Mouse (Mus musculus): ENCODE measurements around the gene Sgo1.

The Sgo1 gene

GRCm38 (mm10) chr17:53688877-53689802 is at the start of gene Sgo1:
Gene Sgo1, minus strand, starts transcription at chr17:53689333.
- no peak; the same call in 1 of the 2 replicates for TF ChIP-seq GATA4 (IDR thresholded peaks at IDR 0.05; ENCODE audit: insufficient replicate concordance, low read length)

GRCm38 (mm10) chr17:53718474-53718873 is 29.3 kb upstream of the Sgo1 start:
- no peak for TF ChIP-seq GATA4 (IDR thresholded peaks at IDR 0.05; ENCODE audit: insufficient replicate concordance, low read length)

GRCm38 (mm10) chr17:53714453-53714852 is 25.3 kb upstream of the Sgo1 start:
- TF ChIP-seq GATA4 (IDR thresholded peaks at IDR 0.05; ENCODE audit: insufficient replicate concordance, low read length), result no peak

- TF ChIP-seq GATA4 (IDR thresholded peaks at IDR 0.05; ENCODE audit: insufficient replicate concordance, low read length), result no peak
Observed at GRCm38 (mm10) chr17:53694039-53694438, 4.9 kb upstream of the Sgo1 start.

DNA sequence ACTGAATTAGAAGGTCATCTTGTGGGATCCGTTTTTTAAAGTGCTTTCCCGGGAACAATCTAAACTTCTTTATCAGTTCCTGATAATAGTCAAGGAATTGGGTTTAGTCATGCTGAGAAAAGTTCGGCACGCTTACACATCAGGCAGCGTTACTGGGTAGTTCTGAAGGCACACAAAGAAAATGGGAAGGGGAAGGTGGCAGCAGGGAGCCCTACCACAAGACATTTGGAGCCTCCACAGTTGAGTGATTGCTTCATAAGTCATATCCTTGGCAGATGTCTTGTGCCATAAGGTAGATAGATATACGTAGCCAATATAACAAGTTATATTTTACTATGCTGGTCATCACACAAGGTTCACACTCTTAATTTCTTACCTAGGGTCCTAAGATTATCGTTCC is 813 bp upstream of the Sgo1 start:
- no peak for TF ChIP-seq GATA4 (IDR thresholded peaks at IDR 0.05; ENCODE audit: insufficient replicate concordance, low read length)

GRCm38 (mm10) chr17:53688321-53688720 is 812 bp downstream of the Sgo1 start:
- TF ChIP-seq GATA4 (IDR thresholded peaks at IDR 0.05; ENCODE audit: insufficient replicate concordance, low read length), result no peak

- TF ChIP-seq GATA4 (IDR thresholded peaks at IDR 0.05; ENCODE audit: insufficient replicate concordance, low read length), result no peak
Observed at GRCm38 (mm10) chr17:53678716-53679115, 10.4 kb downstream of the Sgo1 start.

DNA sequence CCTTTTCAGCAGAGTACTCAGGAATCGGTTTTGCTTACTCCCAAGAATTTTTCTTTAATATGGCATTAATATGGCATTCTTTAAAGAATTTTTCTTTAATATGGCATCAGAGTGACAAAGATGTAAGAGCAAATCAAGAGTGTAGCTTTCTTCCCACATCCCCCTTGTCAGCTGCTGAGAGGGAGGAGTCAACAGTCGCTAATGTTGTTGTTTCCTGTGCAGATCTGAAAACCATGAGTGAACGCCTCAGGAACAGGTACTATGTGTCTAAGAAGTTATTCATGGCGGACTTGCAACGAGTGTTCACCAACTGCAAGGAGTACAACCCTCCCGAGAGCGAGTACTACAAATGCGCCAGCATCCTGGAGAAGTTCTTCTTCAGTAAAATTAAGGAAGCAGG is 18.7 kb downstream of the Sgo1 start:
- no peak for TF ChIP-seq GATA4 (IDR thresholded peaks at IDR 0.05; ENCODE audit: insufficient replicate concordance, low read length)

GRCm38 (mm10) chr17:53664703-53665382 is 24.3 kb downstream of the Sgo1 start:
- TF ChIP-seq GATA4 (IDR thresholded peaks at IDR 0.05; ENCODE audit: insufficient replicate concordance, low read length), result no peak

DNA sequence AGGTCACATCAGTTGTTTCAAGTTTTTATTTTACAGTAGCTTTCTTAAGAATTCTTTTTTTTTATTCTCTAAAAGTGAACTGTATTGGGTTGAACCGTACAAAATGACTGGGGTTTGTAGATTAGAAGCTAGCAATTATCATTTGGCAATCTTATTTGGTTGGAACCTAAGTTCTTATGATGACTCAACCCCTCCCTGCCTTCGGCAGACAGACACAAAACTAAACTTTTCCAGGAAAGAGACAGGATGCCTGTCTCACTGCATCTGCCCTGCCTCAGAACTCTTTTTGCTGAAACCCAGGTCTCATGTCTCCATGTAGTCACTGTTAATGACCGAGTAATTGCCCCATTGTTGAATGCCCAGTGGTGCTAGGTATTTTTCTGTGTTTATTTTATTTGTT is 24.9 kb downstream of the Sgo1 start:
- TF ChIP-seq GATA4 (IDR thresholded peaks at IDR 0.05; ENCODE audit: insufficient replicate concordance, low read length), result no peak

DNA sequence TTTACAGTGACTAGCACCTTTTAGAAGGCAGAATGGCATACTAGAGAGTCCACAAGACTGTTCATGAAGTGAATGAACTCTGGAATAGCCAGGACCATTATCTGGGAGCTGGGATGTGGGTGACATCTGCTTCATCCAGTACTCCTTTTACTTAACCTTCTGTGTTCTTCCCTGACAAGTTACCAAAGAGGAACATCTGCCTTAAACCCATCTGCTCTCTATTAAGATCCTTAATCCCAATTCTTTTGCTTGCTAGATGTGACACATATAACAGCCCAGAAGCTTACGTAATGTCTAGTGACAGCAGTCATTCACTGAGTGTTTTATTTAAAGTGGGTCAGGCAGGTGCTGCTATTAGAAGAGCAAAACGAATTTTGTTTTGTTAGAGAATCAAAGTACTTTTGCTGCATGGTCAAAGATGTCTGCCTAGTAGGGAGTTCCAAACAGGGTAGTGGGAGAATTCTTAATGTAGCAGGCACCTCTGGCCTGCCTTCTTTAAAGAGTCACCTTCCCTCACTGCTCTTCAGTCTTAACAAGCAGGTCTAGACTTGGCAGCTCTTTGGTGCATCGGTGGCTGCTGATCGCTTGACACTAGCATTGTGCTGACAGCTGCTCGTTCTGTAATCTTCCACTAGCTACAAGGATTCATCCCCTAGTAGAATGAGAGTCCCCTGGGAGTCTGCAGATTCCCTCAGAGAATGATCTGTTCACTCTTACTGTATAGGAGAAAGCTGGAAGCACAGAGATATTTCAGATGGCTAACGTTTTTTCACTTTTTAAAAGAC is 27.9 kb downstream of the Sgo1 start:
- no peak for TF ChIP-seq GATA4 (IDR thresholded peaks at IDR 0.05; ENCODE audit: insufficient replicate concordance, low read length)

- TF ChIP-seq GATA4 (IDR thresholded peaks at IDR 0.05; ENCODE audit: insufficient replicate concordance, low read length), result no peak
Observed at GRCm38 (mm10) chr17:53659738-53660137, 29.4 kb downstream of the Sgo1 start.

- TF ChIP-seq GATA4 (IDR thresholded peaks at IDR 0.05; ENCODE audit: insufficient replicate concordance, low read length), result no peak
Observed at GRCm38 (mm10) chr17:53659230-53659629, 29.9 kb downstream of the Sgo1 start.

DNA sequence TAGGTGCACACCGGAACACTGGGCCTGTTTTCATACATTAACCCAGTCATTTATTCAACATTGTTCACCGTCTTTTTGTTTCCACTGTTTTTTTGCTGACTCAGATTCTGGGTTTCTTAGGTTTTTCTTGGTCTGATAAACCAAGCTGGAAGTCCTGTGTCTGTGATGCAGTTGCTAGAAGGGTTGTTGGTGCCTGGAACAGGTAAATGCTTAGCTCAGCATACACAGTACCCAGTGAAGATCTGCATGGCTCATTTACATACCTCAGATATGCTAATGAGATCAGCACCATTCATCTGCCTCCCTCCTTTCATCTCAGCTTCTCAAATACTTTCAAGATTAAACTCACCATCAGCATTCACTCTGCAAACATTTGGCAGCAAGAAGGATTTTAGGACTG is 30.5 kb downstream of the Sgo1 start:
- no peak for TF ChIP-seq GATA4 (IDR thresholded peaks at IDR 0.05; ENCODE audit: insufficient replicate concordance, low read length)

- no peak for TF ChIP-seq GATA4 (IDR thresholded peaks at IDR 0.05; ENCODE audit: insufficient replicate concordance, low read length)
Observed at GRCm38 (mm10) chr17:53656369-53656860, 32.7 kb downstream of the Sgo1 start.

Measured in liver, adult (tissue).